Mouse (Mus musculus) heart, postnatal 4 days (tissue): ENCODE measurements at regions not wholly inside any gene's neighbourhood (a gene's known extent, or its start where the extent isn't known, plus 50 kb on each side); places are given as distances from the start of the nearest gene placed in this dataset.

Experiments
- DNase-seq: peaks from one replicate; pipeline ENCODE4 v3.0.0; 2021

DNA sequence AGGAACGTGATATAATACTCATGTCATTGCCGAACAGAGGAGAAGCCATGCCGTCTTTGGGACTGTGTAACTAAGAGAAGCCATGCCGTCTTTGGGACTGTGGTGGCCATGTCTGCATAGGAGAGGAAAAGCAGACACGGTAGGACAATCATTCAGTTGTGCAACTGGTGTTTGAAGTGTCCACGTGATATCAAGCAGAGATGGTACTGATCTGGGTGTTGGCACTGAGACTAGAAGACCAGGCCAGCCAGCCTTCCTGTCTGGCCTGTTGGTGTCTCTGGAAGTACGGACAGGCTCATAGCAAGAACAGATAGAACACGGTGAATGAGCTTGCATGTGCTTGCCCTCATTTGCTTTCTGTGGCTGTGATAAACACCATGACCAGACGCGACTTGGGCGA is 175.7 kb downstream of the Slc38a4 start:
- DNase-seq = peak; percentile 1

DNA sequence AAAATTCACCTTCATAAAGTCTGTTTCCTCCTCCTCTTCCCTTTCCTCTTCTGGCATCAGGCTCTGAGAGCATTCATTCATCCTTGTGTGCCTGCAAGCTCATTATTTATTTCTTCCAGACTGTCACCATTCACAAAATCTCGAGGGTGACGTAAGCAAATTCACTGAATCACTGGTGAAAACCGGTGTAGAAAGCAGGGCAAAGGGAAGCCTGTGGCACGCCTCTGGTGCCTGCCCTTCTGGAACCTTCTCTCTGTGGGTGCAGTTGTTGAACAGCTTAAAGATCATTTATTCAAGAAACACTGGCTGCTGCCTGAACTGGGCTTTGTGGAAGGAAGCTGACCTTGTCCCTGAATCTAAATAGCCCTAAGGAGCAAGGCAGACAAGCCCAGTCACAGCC is 177.0 kb downstream of the Slc38a4 start:
- no peak for DNase-seq

DNA sequence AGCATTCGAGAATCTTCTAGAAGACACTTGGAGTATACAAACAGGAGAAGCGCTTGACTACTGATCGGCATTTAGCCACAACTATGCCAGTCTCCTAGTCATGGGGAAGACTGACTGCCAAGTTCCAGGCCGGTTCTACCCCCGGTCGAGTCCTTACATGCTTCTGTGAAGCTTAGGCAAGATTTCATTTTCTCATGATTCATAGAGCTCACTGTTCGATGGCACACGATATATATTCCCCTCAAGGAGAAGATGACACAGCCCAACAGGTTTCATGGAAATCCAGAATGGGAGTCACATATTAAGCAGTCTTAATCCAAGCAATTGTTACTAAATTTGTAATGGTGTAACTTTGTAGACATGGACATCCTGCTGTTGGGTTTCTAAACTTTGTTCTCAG is 177.8 kb downstream of the Slc38a4 start:
- DNase-seq = peak; percentile 1

DNA sequence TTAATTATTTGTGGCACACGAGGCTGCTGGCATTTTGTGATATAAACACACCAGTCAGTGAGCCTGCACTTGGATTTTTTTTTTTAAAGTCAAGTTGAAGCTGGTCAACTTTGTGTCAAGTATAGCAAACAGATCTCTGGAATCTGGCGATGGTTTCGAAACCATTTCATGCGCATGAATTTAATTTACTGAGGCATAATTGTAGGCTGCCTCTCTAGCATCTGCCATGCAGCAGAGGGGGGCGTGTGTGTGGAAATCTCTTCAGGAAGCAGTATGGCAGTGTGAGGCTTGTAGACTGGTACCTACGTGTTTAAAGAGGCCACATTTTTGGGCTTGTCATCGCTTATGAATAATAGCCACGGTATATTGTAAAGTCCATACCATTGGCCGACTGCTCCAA is 177.7 kb upstream of the Slc38a2 start:
- peak; percentile 1 for DNase-seq

DNA sequence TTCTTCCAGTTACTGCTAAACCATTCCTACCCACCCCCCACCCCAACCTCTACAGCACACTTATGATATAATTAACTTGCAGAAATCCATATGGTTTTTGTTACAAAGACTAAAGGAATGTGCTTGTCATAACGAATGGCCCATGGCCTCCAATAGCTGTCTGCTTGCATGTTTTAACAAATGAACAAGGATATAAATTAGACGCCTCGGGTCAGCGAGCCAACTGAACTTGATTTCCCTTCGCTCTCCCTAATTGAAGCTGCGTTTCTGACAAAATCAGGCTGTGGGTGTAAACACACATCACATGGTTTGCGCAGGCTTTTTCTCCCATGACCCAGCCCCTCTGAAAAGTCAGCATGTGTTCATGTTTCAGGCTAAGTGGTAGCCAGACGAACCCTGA is 174.6 kb upstream of the Slc38a2 start:
- DNase-seq = peak; percentile 4

DNA sequence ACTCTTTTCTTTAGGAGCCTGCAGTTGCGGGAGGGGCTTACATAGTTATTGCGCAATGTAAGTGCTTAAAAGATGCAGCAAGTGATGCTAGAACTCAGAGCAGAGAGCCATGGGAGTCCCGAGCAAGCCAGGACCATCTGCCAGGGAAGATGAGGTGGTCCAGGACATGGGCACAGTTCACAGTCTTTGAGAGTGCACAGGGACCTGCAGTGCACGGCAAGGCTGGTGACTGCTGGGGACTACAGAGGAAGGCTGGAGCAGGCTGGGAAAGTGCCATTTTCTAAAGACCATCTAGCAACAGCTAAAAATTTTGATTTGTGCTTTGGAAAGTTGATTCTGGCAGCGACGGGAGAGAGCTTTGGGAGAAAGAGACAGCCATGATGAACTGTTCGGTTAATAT is 174.0 kb upstream of the Slc38a2 start:
- DNase-seq = peak; percentile 4

DNA sequence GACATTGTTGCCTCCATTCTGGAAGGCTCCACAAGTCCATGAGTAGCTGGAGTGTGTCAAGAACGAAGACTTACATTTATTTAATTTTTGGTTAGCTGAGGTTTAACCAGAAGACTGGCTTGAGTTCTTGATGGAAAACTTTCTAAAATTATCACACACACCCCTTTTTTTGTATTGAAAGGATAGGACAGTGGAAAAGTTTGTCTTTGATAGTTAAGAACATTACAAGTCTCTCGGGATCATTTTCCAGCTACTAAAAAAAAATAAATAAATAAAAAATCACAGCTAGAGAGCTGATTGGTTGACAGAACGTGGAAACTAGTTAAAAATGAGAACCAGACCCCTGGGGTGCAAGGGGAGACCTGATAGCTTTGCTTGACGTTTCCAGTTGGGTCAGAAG is 173.6 kb upstream of the Slc38a2 start:
- no peak for DNase-seq

DNA sequence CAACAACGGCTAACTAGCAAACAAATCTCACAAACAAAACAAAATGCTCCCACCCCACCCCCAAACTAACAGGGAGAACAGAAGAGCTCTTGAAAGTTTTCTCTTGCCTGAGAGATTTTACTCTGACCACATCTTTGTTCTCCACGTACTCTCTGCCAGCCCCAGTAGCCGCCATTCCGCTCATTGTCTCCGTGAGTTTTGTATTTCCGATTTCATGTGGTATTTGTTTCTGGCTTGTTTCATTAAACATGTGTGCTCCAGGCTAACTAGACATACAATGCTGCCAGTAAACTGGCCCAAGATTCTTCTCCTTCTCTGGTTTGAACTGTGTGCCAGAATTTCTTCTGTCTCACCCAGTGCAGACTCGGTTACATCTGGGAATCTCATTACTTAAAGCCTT is 168.2 kb upstream of the Slc38a2 start:
- no peak for DNase-seq

DNA sequence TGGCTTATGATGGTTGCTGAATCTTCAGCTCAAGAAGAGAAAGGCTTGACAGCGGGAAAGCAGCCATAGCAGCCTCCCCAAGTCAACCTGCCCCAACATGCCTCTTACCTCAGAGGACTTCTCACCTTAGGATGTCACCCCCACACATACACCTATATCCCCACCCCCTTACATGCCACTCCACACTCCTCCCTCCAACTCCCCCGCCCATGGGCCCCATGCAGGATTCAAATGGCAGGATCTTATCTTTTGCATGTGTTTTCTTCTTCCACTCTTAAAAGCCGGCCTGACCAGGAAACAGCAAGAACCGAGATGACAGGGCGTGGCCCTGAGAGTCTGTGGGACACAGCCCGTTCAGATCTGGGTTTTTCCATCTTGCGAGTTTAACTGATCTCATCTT is 166.4 kb upstream of the Slc38a2 start:
- no peak for DNase-seq

DNA sequence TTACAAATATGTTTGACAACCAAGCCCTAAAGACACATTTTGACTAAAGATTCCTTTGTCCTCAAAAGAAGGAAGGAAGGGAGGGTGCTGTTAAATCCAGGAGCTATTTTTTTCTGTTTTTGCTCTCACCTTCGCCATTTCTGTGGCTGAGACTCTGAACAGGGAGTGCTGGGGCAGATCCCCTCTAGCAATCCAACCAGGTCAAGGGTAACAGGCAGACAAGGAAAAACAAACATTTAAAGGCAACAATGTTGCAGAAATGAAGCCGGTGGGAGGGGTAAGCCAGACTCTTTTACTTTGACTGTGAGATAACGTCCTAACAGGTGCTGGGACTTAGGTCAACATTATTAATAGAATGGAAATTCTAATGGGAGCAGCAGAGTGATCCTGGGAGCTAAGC is 158.2 kb upstream of the Slc38a2 start:
- no peak for DNase-seq

DNA sequence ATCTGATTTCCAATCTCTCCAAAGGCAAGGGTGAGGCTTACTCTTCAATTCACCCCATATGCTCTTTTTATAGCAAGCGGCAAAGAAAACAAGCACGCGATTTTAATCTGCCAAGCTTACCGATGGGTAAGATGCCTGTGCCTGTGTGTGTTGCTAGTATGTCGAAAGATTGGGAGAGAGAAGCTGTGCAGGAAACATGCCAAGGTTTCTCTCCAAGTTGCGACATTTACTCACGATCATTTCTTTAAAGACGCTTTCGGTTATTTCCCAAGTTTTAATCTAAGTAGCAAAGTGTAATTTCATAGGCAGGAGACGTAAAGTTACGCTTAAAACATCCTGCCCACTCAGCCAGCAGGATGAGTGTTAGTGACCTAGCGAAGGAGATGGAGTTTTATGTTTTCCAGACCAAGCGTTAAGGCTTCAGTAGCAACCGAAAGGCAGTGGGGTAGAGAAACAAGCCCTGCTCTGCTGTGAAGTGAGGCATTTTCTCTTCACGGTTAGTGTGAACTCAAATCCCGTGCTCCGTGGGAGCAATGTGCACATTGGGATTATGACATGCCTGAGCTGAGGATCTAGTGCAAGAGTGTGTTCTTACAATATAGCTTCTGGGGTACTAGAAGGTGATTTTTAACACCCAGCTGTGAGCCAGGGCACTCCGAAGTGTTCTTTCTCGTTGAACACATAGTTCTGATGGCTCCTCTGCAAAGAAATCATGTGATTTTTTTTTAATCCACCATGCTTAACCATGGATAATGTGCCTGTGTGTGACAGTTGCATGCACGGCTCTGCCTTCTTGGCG is 152.6 kb upstream of the Slc38a2 start:
- DNase-seq = no peak

DNA sequence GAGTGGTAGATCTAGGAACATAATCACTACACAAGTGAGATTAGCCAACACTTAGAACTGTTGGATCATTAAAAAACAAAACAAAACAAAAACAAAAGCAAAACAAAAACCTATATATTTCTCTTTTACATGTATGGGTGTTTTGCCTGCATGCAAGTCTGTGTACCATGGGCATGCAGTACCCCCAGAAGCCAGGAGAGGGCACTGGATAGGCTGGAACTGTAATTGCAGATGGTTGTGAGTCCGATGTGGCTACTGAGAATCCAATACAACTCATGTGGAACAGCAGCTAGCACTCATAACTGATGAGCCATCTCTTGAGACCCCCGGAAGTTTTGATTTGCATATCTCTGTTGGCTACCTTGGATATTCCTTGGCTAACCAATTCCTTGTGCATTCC is 148.6 kb upstream of the Slc38a2 start:
- peak; percentile 43 for DNase-seq

DNA sequence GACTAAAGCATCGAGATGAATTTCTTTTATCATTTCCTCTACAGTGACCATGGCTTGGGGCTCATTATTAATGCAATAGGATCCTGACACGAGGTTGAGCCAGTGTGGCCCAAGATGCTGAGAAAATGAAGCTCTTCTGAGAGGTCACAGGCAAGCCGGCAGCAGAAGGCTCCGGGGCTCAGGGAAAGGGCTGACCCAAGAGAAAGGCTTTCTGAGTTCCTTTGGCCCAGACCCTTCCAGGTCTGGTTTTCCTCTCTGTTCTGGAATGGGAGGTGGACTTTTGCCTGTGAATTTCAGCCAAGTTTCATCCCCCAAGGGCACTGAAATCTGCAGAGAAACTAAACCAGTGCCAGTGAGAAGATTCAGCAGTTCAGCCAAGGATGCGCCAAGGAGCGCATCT is 145.7 kb upstream of the Slc38a2 start:
- DNase-seq = peak; percentile 15

DNA sequence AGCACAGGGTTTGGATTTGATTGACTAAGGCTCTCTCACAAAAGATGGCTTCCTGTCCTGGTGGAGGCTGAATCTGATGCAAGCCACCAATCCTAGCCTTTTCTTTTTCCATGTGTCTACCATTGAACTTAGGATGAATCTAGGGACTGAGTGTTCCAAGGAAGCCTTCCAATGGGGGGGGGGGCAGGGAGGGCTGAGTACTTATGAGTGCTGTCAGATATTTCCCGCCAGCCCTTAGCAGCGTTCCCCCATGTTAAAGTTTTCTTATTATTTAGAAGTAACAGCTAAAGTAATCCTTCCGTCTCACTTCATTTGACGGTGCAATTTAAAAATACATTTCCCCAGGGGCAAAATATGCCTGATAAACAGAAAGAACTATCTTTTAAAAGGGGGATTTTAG is 144.8 kb upstream of the Slc38a2 start:
- DNase-seq = no peak

DNA sequence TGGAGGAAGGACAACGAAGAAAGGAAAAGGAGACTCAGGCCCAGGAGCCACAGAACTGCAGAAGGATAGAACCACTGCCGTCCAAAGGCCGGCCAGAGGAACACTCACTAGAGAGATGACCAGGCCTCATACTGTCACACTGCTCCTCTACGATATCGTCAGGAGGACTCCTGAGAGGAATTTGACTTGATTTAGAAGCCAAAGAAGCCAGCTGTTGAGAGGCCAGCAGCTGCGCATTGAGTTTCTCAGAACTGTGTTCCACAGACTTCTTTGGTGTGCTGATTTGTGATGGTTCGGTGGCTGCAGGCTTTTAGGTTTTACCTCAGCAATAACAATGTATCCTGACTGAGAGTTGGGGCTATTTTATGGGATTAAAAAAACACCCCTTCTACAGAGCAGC is 144.1 kb upstream of the Slc38a2 start:
- DNase-seq = no peak

DNA sequence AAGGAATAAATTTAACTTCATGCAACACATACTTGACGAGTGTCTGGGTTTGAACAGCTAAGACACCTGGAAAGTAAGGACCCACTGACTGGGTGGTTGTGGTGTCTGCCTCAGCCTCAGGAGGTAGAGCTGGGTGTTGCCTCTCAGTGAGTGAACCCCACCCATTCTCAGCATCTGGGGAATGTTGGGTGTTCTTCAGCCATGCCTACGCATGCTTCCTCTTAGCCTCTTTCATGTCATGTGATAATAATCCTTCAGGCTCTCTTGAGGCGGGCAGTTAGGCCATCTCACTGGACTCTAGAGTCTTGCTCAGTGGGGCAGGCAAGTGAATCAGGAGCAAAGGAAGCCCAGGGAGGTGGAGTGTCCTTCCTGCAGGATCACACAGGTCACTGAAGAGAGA is 143.4 kb upstream of the Slc38a2 start:
- no peak for DNase-seq

DNA sequence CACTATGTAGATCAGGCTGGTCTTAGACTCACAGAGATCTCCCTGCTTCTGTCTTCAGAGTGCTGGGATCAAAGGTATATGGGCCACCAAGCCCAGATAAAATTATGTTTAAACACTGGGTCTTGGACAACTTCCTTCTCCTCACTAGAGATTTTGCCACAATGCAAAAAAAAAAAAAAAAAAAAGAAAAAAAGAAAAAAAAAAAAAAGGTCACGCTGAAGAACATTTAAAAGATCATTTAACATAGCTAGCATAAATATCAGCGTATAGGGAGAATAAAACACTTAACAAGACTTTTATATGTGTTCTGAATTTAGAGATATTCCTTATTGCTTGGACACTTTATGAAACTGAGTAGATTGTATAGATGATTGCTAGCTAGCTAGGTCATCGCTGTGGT is 137.1 kb upstream of the Slc38a2 start:
- no peak for DNase-seq

DNA sequence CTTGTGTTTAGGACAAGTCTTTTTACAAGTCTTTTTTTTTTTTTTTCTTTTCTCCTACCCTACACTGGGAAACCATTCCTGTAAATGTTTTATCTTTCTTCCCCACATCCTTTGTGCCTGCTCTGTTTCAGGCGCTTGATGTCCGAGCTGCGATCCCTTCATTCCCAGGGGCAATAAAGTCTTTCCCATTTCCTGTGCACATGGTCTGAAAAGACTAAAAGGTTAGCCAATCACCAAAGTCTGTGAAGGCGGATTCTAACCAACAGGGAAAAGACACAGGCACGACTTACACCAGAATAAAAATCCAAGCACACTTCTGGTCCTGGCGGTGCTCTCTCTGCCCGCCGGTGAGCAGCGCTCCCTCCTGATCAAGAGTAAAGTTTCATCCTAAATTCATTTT is 135.3 kb upstream of the Slc38a2 start:
- DNase-seq = no peak

DNA sequence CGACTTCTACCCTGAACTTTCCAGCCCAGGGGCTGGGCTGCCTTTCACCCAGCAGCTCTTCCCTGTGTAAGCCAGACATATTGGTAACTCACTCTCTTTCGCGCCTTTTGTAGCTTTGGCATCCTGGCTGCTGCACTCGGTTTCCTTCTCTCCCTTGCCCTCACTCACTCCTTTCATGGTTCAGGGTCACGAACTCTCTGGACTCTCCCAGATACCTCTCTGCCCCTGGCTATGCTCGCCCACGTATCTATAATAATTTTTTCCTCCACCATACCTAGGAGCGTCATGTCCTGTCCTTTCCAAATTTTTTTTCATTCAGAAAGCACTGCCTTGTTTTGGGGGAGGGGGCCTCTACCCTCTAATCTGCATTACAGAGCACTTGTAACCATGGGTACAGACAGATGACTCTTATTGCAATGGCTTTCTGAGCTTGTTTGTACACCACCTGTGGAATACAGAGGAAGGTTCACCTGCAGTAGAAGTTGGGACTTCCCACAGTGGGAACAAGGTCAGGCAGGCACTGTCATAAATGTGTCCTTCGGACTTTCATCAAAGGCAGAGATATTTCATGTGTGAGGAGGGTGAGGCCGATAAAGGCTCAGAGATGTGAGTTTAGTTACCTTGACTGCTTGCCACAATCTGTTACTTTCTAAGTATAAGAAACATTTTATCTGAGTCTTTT is 134.8 kb upstream of the Slc38a2 start:
- DNase-seq = no peak

DNA sequence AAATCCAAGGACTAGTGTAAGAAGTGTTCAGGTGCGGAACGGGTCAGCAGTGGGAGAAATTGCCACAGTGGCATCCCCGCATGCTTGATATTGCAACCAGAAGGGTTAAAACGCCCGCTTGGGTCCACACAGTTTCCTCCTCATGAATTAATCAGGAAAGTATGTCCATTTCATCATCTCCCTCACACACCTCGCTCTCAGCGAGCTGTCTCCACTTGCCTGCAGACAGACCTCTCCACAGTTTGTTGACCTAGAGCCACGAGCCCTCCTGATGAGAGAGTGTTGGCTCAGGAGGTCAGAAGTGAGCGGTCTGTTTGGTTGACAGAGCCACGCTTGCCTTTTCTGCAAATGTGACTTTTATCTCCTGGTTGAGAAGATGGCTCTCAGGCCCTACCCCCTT is 132.9 kb upstream of the Slc38a2 start:
- DNase-seq = no peak

DNA sequence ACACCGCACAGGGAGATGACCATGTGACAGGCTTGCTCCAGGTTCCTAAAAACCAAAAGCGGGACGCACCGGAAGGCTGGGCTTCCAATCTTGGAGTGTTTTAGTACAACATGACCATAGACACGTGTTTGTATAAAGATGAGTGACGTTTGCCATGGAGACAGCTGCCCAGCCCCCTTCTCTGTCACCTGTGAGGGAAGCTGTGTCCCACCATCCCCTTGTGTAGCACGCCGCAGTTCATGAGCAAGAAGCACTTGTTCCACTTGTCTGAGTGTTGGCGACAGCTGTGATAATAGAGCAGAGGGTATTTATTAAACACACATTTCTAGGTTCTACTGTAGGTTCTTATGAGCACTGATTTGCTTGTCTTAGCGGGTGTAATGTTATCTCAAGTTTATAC is 131.7 kb upstream of the Slc38a2 start:
- DNase-seq = no peak

DNA sequence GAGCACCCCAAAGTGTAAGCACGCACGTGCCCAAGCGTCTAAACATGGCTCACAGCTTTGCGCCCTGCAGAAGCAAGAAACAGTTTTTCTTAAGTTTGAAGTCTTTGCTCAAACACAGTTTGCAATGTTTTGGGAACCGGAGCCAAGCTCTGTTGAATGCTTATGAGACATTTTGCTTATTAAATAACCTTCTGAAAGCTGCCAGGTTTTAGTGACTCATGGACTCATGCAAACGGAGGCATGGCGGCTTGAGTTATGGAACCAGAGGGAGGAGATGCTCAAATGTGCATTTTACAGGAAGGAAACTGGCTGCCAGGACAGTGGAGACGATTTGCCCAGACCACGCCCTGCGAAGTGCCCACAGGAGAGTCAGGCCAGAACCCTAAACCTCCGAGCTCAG is 131.0 kb upstream of the Slc38a2 start:
- DNase-seq = no peak

DNA sequence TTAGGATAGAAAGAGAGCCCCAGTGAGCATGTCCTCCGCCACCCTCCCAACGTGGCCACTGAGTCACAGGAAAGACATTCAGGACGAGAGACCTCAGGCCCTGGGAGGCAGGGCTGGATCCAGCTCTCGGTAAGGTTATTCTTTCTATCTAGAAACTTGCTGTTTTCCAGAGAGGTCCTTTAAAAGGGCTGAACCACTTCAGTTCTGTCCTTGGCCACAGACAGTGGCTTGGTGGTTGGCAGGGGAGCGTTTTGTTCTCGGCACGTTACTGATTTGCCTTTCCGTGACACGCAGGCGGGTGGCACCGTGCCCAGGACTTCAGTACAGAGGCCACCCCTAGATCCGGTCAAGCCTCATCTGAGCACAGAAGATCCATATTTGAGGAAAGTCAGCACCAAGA is 130.4 kb upstream of the Slc38a2 start:
- peak; percentile 82 for DNase-seq

DNA sequence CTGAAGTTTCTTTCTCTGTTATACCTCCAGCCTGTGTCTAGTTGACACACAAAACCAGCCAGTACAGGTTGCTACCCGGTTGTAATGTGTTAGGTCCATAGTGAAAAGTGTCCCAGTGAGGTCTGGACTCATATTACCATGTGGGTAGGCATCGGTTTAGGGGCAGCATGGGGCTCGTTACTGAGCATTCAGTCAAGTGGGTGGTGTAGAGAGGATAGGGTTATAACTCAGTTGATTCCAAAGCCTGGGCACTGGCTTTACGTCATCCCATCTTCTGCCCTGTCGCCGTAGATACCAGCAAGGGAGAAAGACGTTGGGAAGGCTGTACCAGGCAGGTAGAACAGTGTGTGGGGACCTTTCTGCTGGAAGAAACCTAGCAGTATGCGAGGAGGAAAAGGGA is 129.2 kb upstream of the Slc38a2 start:
- no peak for DNase-seq

DNA sequence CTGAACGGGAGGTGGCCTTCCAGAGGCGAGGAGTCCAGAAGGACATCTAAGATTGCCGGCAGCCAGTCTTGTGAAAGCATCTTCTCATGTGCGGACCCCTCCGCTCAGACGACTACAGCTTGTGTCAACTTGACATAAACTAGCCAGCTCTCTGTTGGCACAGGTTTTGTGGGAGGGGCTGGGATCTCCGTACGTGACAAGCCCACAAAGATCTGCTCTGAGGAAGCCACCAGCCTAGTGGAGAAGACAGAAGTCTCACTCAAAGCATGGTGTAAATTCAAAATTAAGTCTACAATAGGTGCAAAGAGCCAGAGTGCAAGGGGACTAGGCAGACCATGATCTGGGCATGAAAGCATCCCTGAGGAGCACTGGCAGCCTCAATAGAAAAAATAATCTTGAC is 128.4 kb upstream of the Slc38a2 start:
- no peak for DNase-seq
